Mouse (Mus musculus) stomach, embryonic 14.5 days (tissue): ENCODE results near the gene Cdc40. TPM values are rescaled to one million over a fixed set of nuclear protein-coding genes. Genes with fewer than 3 reads are reported as not detected.
A peak's percentile ranks its signal among the peaks of the same experiment; 100 is the strongest.

Source experiments
- ATAC-seq: fragments of 200-750 bp; cut with Nextera tagmentation; 2 replicates; pipeline ENCODE4 v1.8.0; 2017; ENCODE audit warnings: low read depth, moderate TSS enrichment; ENCODE audit not compliant: insufficient number of reproducible peaks, insufficient read depth, low FRiP score
- H3K27ac ChIP-seq: fragments of 300-500 bp; sonication (generic); 2 replicates; pipeline ENCODE4 v1.5.1; 2014; ENCODE audit warnings: mild to moderate bottlenecking, low read length, moderate library complexity, mixed read lengths
- H3K27me3 ChIP-seq: fragments of 300-500 bp; sonication (generic); 2 replicates; pipeline ENCODE4 v1.6.1; 2014; ENCODE audit warnings: low read length, control low read depth, mixed read lengths; ENCODE audit not compliant: control insufficient read depth, insufficient read depth
- H3K36me3 ChIP-seq: fragments of 300-500 bp; sonication (generic); 2 replicates; pipeline ENCODE4 v1.6.1; 2014; ENCODE audit warnings: mild to moderate bottlenecking, control low read depth, low read length, moderate library complexity, mixed read lengths; ENCODE audit not compliant: control insufficient read depth, insufficient read depth
- H3K4me1 ChIP-seq: fragments of 300-500 bp; sonication (generic); 2 replicates; pipeline ENCODE4 v1.6.1; 2014; ENCODE audit warnings: low read length, control low read depth, mixed read lengths; ENCODE audit not compliant: control insufficient read depth, insufficient read depth
- H3K4me2 ChIP-seq: fragments of 300-500 bp; sonication (generic); replicated peaks from 2 replicates; pipeline ENCODE4 v1.6.1; 2014; ENCODE audit warnings: low read depth, low read length, control low read depth
- H3K4me3 ChIP-seq: fragments of 300-500 bp; sonication (generic); 2 replicates; pipeline ENCODE4 v1.5.1; 2014; ENCODE audit warnings: low read depth, low read length, control low read depth
- H3K9ac ChIP-seq: fragments of 300-500 bp; sonication (generic); replicated peaks from 2 replicates; pipeline ENCODE4 v1.6.1; 2014; ENCODE audit warnings: low read depth, mild to moderate bottlenecking, control low read depth, low read length, moderate library complexity, mixed read lengths
- H3K9me3 ChIP-seq: fragments of 300-500 bp; sonication (generic); 2 replicates; pipeline ENCODE4 v1.6.1; 2016; ENCODE audit warnings: low read depth, low read length, control low read depth; ENCODE audit not compliant: control insufficient read depth
- WGBS: fragments of 180-500 bp; shearing (Covaris S2); extraction: QIAGEN DNeasy Blood & Tissue Kit; methylation state at CpG from one replicate; pipeline ENCODE4 v1.1.7; 2014; 5-methylcytosine and 5-hydroxymethylcytosine counted together
- polyA plus RNA-seq: library from polyadenylated mRNA; unstranded; fragments of >200 nt; fragmentation: Nextera tagmentation; extraction: Ambion mirVana; gene quantifications from 2 replicates; pipeline ENCODE4 v1.2.1, GENCODE M21; 2014

Gene Cdc40
- polyA plus RNA-seq, 1 experiment from 2014 or later, result 35.7 TPM

GRCm38 (mm10) chr10:40901786-40902185 is 18.7 kb upstream of the Cdc40 start:
- Histone ChIP-seq H3K4me1 (no peaks in the 10 kb centered on the region), H3K9ac (no peak overlapping the region), H3K27me3 (no peaks in the 10 kb centered on the region), H3K4me2 (no peak overlapping the region), H3K4me3 (no peak overlapping the region), H3K36me3 (no peaks in the 10 kb centered on the region), H3K9me3 (no peaks in the 10 kb centered on the region), H3K27ac (no peak overlapping the region)
- ATAC-seq, result no peak
- 61% methylated on average over 4 of the region's 4 CpGs for WGBS

- Histone ChIP-seq H3K9me3 (no peaks in the 10 kb centered on the region), H3K9ac (no peak overlapping the region), H3K27me3 (no peaks in the 10 kb centered on the region), H3K4me1 (no peaks in the 10 kb centered on the region), H3K36me3 (no peaks in the 10 kb centered on the region), H3K4me2 (no peak overlapping the region), H3K27ac (no peak overlapping the region), H3K4me3 (no peak overlapping the region)
- no peak for ATAC-seq
- WGBS, result 47% methylated on average over 5 of the region's 5 CpGs
Observed at GRCm38 (mm10) chr10:40896656-40897055, 13.5 kb upstream of the Cdc40 start.

- Histone ChIP-seq H3K4me2 (no peak overlapping the region), H3K4me3 (no peak overlapping the region), H3K36me3 (no peaks in the 10 kb centered on the region), H3K9me3 (no peaks in the 10 kb centered on the region), H3K9ac (no peak overlapping the region), H3K27me3 (no peaks in the 10 kb centered on the region), H3K4me1 (no peaks in the 10 kb centered on the region), H3K27ac (no peak overlapping the region)
- WGBS, result 92% methylated on average over 12 of the region's 12 CpGs
- ATAC-seq, result no peak
Observed at GRCm38 (mm10) chr10:40895765-40896164, 12.7 kb upstream of the Cdc40 start.

DNA sequence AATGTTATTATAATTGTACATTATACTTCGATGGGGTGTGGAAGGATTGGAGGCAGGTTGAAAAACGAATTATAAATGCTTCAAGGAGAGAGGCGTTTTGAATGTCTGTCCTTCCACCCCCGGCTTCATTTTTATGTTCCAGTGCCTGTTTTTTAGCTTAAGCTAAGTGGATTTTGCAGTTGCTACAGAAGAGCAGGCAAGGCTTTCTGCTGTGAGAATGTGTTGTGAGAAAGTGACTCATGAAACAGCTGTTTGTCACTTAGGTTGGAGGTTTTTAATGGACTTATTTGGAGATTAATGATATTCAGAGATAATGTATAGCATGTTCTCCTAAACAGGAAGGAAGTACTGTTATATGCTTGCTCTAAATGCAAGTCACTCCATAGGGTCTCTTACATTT is 6.0 kb upstream of the Cdc40 start:
- WGBS, result 80% methylated on average over 4 of the region's 4 CpGs
- no peak overlapping the region for H3K4me2 ChIP-seq
- H3K4me3 ChIP-seq, result no peak overlapping the region
- ATAC-seq, result no peak
- H3K27ac ChIP-seq, result no peak overlapping the region
- H3K27me3 ChIP-seq, result no peaks in the 10 kb centered on the region
- no peaks in the 10 kb centered on the region for H3K36me3 ChIP-seq
- no peaks in the 10 kb centered on the region for H3K4me1 ChIP-seq
- no peaks in the 10 kb centered on the region for H3K9me3 ChIP-seq
- H3K9ac ChIP-seq, result no peak overlapping the region

DNA sequence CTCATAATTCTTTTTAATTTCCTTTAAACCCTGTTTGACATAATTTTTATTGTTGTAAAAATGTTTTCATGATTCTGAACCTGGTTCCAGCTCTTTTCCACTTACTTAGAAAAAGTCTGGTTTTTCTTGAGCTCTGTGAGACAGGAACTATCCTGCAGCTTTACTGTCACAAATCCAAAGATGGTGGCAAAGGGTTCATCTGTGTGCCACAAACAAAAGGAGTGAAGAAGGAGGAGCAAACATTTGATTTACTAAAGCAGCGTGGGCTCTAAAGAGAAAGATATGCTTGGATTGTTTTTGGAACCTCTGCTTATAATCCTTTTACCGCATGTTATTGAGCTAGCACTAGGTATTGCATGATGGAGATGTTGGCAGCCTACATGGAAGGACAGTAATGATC is 4.2 kb upstream of the Cdc40 start:
- Histone ChIP-seq H3K9ac (no peak overlapping the region), H3K36me3 (no peaks in the 10 kb centered on the region), H3K4me3 (no peak overlapping the region), H3K4me2 (no peak overlapping the region), H3K27me3 (no peaks in the 10 kb centered on the region), H3K9me3 (no peaks in the 10 kb centered on the region), H3K27ac (no peak overlapping the region), H3K4me1 (no peaks in the 10 kb centered on the region)
- ATAC-seq, result no peak
- WGBS, result 85% methylated on average over 2 of the region's 2 CpGs

- Histone ChIP-seq H3K36me3 (no peaks in the 10 kb centered on the region), H3K27me3 (no peaks in the 10 kb centered on the region), H3K4me3 (no peak overlapping the region), H3K9me3 (no peaks in the 10 kb centered on the region), H3K4me2 (no peak overlapping the region), H3K9ac (no peak overlapping the region), H3K4me1 (peaks cover 6% of the 10 kb centered on the region; the same call in 1 of the 2 replicates), H3K27ac (no peak overlapping the region)
- 69% methylated on average over 7 of the region's 7 CpGs for WGBS
- ATAC-seq, result no peak
Observed at GRCm38 (mm10) chr10:40885432-40885831, 2.3 kb upstream of the Cdc40 start.

DNA sequence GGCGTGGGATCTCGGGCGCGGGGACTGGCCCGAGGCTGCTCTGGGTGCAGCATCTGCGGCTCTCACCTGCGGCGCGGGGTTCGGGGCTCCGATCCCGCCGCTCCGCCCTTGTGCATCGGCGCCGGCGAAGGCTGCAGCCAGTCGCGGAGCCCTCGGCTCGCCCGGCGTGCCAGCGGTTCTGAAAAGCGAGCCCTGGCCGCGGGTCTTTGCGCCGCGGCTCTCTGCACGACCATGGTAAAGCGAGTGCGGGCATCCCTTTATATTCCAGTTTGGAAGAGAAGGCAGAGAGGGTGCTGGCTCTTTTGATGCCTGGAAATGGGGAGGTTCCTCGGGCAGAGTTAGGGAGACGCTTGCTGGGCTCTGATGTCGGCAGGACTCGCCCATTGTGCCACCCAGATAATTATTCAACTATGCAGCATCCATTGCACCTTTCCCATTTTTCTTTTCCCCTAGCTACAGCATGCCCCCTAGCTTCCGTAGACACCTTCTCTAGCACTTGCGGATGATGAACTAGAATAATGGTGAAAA is 1.2 kb upstream of the Cdc40 start:
- Histone ChIP-seq H3K27ac (peak overlapping the region; percentile 89), H3K27me3 (no peaks in the 10 kb centered on the region), H3K36me3 (no peaks in the 10 kb centered on the region), H3K9ac (peak overlapping the region; percentile 77), H3K4me2 (peak overlapping the region; percentile 88), H3K4me1 (peaks cover 6% of the 10 kb centered on the region; the same call in 1 of the 2 replicates), H3K4me3 (peak overlapping the region; percentile 96), H3K9me3 (no peaks in the 10 kb centered on the region)
- ATAC-seq, result 0 out of 2 replicates have a peak, but pooled peaks have one; percentile 1
- under 1% methylated on average over 40 of the region's 40 CpGs for WGBS

DNA sequence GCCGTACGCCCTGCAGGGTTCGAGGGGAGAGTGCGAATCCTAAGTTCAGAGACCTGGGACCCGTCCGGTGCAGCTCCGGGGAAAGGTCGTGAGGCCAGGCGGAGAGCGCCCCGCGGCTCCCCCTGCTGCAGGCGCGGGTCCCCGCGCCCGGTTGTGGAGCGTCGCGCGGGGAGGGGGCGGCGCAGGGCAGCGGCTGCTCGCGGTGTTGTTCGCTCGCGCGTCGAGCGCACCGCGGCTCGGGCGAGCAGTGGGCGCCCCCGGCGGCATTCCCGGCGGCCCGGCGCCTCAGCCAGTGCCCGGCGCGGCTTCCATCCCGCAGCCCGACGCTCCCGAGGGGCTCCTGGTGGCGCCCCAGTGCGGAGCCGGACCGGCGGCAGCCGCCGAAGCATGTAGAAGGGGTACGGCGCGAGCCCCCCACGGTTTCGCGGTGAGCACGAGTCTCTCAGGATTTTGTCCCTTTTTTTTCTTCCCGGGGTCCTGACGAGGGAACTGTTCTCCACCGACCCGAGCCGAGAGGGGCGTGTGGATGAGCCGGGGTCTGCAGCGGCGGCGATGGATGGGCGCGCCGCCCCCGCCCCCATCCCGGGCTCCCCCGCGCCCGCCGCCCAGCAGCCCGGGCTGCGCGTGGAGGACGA is 650 bp upstream of the Cdc40 start:
- Histone ChIP-seq H3K9me3 (no peaks in the 10 kb centered on the region), H3K9ac (peak overlapping the region; percentile 77), H3K36me3 (no peaks in the 10 kb centered on the region), H3K4me1 (peaks cover 6% of the 10 kb centered on the region; the same call in 1 of the 2 replicates), H3K27ac (peak overlapping the region; percentile 89), H3K4me3 (peak overlapping the region; percentile 96), H3K27me3 (no peaks in the 10 kb centered on the region), H3K4me2 (peak overlapping the region; percentile 88)
- peak; percentile 79 for ATAC-seq
- WGBS, result under 1% methylated on average over 76 of the region's 87 CpGs
